Mouse (Mus musculus) layer of hippocampus, postnatal 36 days (tissue): Measurements from ENCODE around the gene Cbx1. TPM values are rescaled to one million over a fixed set of nuclear protein-coding genes. Genes with fewer than 3 reads are reported as not detected.
"Not testable (repeated sequence)": the region's sequence is repeated elsewhere in the genome, so short reads cannot be mapped to it uniquely, and the experiment has no call there.

Source experiments
- DNase-seq, 2 experiments: peaks; one replicate each; pipeline ENCODE4 v3.0.0; 2022
- microRNA-seq, 2 experiments: library from miRNA; unstranded; fragments of <30 nt; microRNA quantifications; one replicate each; pipeline ENCODE4 v1.2.0; 2021
- total RNA-seq, 2 experiments: library from RNA; stranded (reverse); gene quantifications; 2 replicates each; pipeline ENCODE4 v1.2.3; 2021

Cbx1 gene
- total RNA-seq, 2 experiments from 2014 or later: 52.4 to 54.9 TPM

DNA sequence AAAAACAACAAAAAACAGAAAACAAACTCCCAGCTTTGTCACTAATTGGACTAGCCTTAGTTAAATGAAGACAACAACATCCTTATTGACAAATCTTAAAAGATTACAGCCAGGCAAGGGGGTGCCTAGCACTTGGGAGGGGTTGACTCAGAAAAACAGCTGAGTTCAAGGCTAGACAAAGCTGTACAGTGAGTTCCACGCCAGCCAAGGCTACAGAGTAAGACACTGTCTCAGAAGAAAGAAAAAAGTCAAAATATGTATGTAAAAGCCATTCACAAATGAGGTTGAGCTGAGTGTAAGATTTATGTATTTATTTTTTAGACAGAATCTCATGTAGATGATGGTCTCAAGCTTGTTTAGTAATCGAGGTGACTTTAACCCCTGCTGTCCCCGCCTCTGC lies 51.0 kb downstream of the Cbx1 start:
- no peak for DNase-seq

DNA sequence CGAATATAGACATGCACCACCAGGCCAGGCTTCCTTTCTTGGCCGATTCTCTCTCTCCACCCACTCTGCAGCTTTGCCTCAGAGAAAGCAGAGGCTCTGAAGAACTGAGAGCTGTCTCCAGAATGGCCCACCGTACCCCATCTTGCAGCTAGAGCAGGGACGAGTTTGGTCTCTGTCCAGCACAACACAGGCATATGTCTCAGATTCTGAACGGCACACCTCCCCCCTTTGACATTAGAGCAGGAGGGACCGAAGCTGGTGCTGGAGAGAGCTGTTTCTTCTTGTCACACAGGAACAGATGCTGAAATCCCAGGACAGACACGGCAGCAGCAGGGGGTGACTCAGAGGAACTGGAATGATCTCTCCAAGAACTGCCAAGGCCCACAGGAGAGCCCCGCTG lies 51.4 kb downstream of the Cbx1 start:
- peak in 1 of 2 experiments; percentile 67 for DNase-seq

GRCm38 (mm10) chr11:96843627-96844026 lies 54.7 kb downstream of the Cbx1 start:
- no peak for DNase-seq

GRCm38 (mm10) chr11:96847240-96847639 lies 58.3 kb downstream of the Cbx1 start:
- DNase-seq: no peak

- no peak for DNase-seq
Measured at GRCm38 (mm10) chr11:96848694-96849093, 59.8 kb downstream of the Cbx1 start.

DNA sequence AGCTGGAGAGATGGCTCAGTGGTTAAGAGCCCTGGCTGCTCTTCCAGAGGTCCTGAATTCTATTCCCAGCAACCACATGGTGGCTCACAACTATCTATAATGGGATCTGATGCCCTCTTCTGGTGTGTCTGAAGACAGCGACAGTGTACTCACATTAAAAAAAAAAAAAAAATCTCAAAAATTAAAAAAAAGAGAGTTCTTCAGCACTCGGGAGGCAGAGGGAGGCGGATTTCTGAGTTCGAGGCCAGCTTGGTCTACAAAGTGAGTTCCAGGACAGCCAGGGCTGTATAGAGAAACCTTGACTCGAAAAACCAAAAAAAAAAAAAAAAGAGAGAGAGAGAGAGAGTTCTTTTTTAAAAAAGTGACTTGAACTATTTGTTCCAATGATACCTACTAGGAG lies 60.2 kb downstream of the Cbx1 start:
- not testable (repeated sequence) for DNase-seq

DNA sequence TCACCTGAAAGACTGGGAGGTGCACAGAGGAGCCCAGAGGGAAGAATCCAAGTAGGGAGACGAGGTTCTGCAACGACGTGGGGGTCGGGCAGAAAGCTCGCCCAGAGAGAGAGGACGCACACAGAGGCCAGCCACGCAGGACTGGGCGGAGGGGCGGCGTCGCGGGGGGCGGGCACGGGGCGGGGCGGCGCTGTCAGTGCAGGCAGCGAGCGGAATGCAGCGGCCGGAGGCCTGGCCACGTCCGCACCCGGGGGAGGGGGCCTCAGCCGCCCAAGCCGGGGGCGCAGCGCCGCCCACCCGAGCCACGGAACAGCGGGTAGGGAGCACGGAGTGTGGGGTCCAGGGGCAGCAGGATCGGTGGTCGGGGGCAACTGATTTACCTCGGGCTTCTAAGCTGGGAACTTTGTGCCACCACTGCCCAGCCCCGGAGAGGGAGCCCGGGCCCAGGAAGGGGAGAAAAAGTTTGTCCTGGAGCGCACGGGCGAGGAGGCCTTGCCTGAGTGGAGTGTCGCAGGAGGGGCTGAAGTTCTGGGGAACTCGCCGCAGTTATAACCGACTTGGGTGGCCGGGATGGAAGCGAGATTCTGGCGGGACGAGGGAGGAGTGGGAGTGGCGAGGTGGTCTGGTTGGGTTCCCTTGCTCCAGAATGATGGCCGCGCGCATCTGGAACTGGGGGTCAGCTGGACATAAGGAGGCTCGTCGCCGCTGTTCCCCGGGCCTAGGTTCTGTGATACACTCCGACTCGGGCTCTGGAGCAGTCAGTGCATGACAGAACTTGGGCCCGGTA lies 60.9 kb downstream of the Cbx1 start, which contains the start of gene Copz2:
Copz2 (plus strand) TSS at position 190 of the 787 bp plus-strand sequence.
- no peak for DNase-seq

GRCm38 (mm10) chr11:96857446-96857845 lies 68.5 kb downstream of the Cbx1 start:
- DNase-seq: no peak

Small RNAs within 50 kb of the gene (microRNA-seq; reads per million reads assigned to microRNA genes)
- 53.8 to 57.3 reads per million in 2 experiments for gene Mir152

Other genes with a start within 250 kb of the Cbx1 start
- gene Snx11, start 11.6 kb upstream of the Cbx1 start, total RNA-seq: 10 to 100 TPM; 51.0 to 54.4 TPM
- 100 to 1,000 TPM; 201 to 234 TPM for gene Nfe2l1, start 40.8 kb downstream of the Cbx1 start, total RNA-seq
- 1 to 10 TPM; 5.5 to 7.8 TPM for gene Copz2, start 60.7 kb downstream of the Cbx1 start, total RNA-seq
- 10 to 100 TPM; 32.8 to 34.0 TPM for gene Cdk5rap3, start 127.4 kb downstream of the Cbx1 start, total RNA-seq
- not detected for gene Prr15l, start 139.0 kb downstream of the Cbx1 start, total RNA-seq
- gene Pnpo, start 154.9 kb downstream of the Cbx1 start, total RNA-seq: 10 to 100 TPM; 29.8 to 34.5 TPM
- 10 to 100 TPM; 12.3 to 12.6 TPM for gene Sp2, start 193.8 kb downstream of the Cbx1 start, total RNA-seq
- gene Sp6, start 224.3 kb downstream of the Cbx1 start, total RNA-seq: 1 to 10 TPM in 1 of 2 experiments, under 1 TPM in 1; 0.78 to 1.2 TPM
- 1 to 10 TPM; 4.5 to 4.9 TPM for gene Scrn2, start 240.8 kb downstream of the Cbx1 start, total RNA-seq